Mouse (Mus musculus) liver, embryonic 14.5 days (tissue): ENCODE data around the gene Rpl29. TPM values are rescaled to one million over a fixed set of nuclear protein-coding genes. Genes with fewer than 3 reads are reported as not detected.
A peak's percentile ranks its signal among the peaks of the same experiment; 100 is the strongest.

Experiments
- ATAC-seq: fragments of 200-750 bp; cut with Nextera tagmentation; 2 replicates; pipeline ENCODE4 v1.8.0; 2017; ENCODE audit warnings: moderate number of reproducible peaks, mild to moderate bottlenecking, moderate library complexity; ENCODE audit not compliant: insufficient read depth
- DNase-seq, 3 experiments: peaks; one replicate each; pipeline ENCODE4 v3.0.0-alpha.2; 2012 to 2013; ENCODE audit warnings: low read depth in 3 of 3, low spot score in 3 of 3
- H3K27ac ChIP-seq: fragments of 300-500 bp; sonication (generic); 2 replicates; pipeline ENCODE4 v1.5.1; 2014; ENCODE audit warnings: moderate library complexity, mild to moderate bottlenecking, control low read depth, inconsistent platforms
- H3K27me3 ChIP-seq: fragments of 300-500 bp; sonication (generic); 2 replicates; pipeline ENCODE4 v1.6.1; 2014; ENCODE audit warnings: mild to moderate bottlenecking, low read length, moderate library complexity; ENCODE audit not compliant: control insufficient read depth, insufficient read depth
- H3K36me3 ChIP-seq: fragments of 300-500 bp; sonication (generic); replicated peaks from 2 replicates; pipeline ENCODE4 v1.6.1; 2014; ENCODE audit warnings: low read depth; ENCODE audit not compliant: control insufficient read depth, insufficient read depth
- H3K4me1 ChIP-seq, 2 experiments: fragments of 200-500 bp in 1 of 2; fragments of 300-500 bp in 1 of 2; sonication (generic) in 1 of 2; replicated peaks; 2 replicates each; pipeline ENCODE4 v1.6.1; 2012 to 2014; ENCODE audit warnings: antibody characterized with exemption in 1 of 2, inconsistent platforms in 1 of 2, low read length in 1 of 2; ENCODE audit not compliant: control insufficient read depth in 2 of 2, insufficient read depth in 2 of 2
- H3K4me2 ChIP-seq: fragments of 300-500 bp; sonication (generic); 2 replicates; pipeline ENCODE4 v1.6.1; 2014; ENCODE audit warnings: low read depth, mild to moderate bottlenecking, control low read depth, moderate library complexity
- H3K4me3 ChIP-seq, 2 experiments: fragments of 200-500 bp in 1 of 2; fragments of 300-500 bp in 1 of 2; sonication (generic) in 1 of 2; 2 replicates each; pipeline ENCODE4 v1.5.1; 2012 to 2014; ENCODE audit warnings: low read depth in 2 of 2, low read length in 2 of 2, mild to moderate bottlenecking in 2 of 2, control low read depth in 1 of 2, inconsistent platforms in 1 of 2, moderate library complexity in 1 of 2; ENCODE audit not compliant: insufficient read depth in 1 of 2
- H3K9ac ChIP-seq: fragments of 300-500 bp; sonication (generic); replicated peaks from 2 replicates; pipeline ENCODE4 v1.6.1; 2014; ENCODE audit warnings: mild to moderate bottlenecking, control low read depth, moderate library complexity
- H3K9me3 ChIP-seq: fragments of 300-500 bp; sonication (generic); 2 replicates; pipeline ENCODE4 v1.6.1; 2016; ENCODE audit warnings: low read length, mixed read lengths; ENCODE audit not compliant: control insufficient read depth
- CTCF ChIP-seq: IDR thresholded peaks from 2 replicates; pipeline ENCODE4 v1.5.1; 2016; ENCODE audit warnings: antibody characterized with exemption, low read depth, control low read depth
- EP300 ChIP-seq: IDR thresholded peaks from 2 replicates; pipeline ENCODE4 v1.6.1; 2016; ENCODE audit warnings: antibody characterized with exemption, low read depth
- WGBS: fragments of 180-500 bp; shearing (Covaris S2); extraction: QIAGEN DNeasy Blood & Tissue Kit; methylation state at CpG from one replicate; pipeline ENCODE4 v1.1.7; 2014; ENCODE audit not compliant: insufficient replicate concordance; 5-methylcytosine and 5-hydroxymethylcytosine counted together
- polyA plus RNA-seq, 2 experiments: library from polyadenylated mRNA; depleted of rRNA in 1 of 2; stranded (reverse) in 1 of 2; unstranded in 1 of 2; fragments of >200 nt; fragmentation: Nextera tagmentation in 1 of 2; extraction: Ambion mirVana in 1 of 2; gene quantifications; 2 replicates each; pipeline versions ENCODE4 v1.2.1 to v1.2.3; 2012 to 2014

Rpl29 gene
- polyA plus RNA-seq, 2 experiments: 720 to 743 TPM

- no peak overlapping the region for H3K9ac ChIP-seq
Measured at GRCm38 (mm10) chr9:106451298-106451697, 22.0 kb downstream of the Rpl29 start.

GRCm38 (mm10) chr9:106451899-106452298 is 22.6 kb downstream of the Rpl29 start:
- ATAC-seq (no peak), DNase-seq (no peak)
- H3K9ac ChIP-seq: no peak overlapping the region
- 43% methylated on average over 2 of the region's 2 CpGs for WGBS
- H3K36me3 ChIP-seq: no peaks in the 10 kb centered on the region
- H3K4me3 ChIP-seq: no peak overlapping the region
- no peak overlapping the region for H3K4me2 ChIP-seq
- peaks cover 11 to 15% of the 10 kb centered on the region in 2 experiments for H3K4me1 ChIP-seq
- H3K27ac ChIP-seq: no peak overlapping the region
- TF ChIP-seq EP300 (no peak), CTCF (no peak)
- no peaks in the 10 kb centered on the region for H3K9me3 ChIP-seq
- peaks cover 13% of the 10 kb centered on the region for H3K27me3 ChIP-seq

More at GRCm38 (mm10) chr9:106451298-106451697, 22.0 kb downstream of the Rpl29 start:
- no peaks in the 10 kb centered on the region for H3K36me3 ChIP-seq
- peaks cover 11 to 20% of the 10 kb centered on the region in 2 experiments for H3K4me1 ChIP-seq
- H3K27me3 ChIP-seq: peaks cover 13% of the 10 kb centered on the region
- H3K4me2 ChIP-seq: no peak overlapping the region
- H3K27ac ChIP-seq: no peak overlapping the region
- TF ChIP-seq CTCF: no peak
- TF ChIP-seq EP300: no peak
- 67% methylated on average over 11 of the region's 11 CpGs for WGBS
- no peaks in the 10 kb centered on the region for H3K9me3 ChIP-seq
- ATAC-seq (no peak), DNase-seq (no peak)
- no peak overlapping the region for H3K4me3 ChIP-seq

GRCm38 (mm10) chr9:106452351-106452750 is 23.1 kb downstream of the Rpl29 start:
- Histone ChIP-seq H3K27ac (no peak overlapping the region), H3K4me3 (no peak overlapping the region), H3K9me3 (no peaks in the 10 kb centered on the region), H3K27me3 (peaks cover 13% of the 10 kb centered on the region), H3K4me2 (peak overlapping the region; percentile 67), H3K36me3 (no peaks in the 10 kb centered on the region), H3K4me1 (peaks cover 11 to 14% of the 10 kb centered on the region in 2 experiments), H3K9ac (no peak overlapping the region)
- DNase-seq (no peak), ATAC-seq (no peak)
- WGBS: 42% methylated on average over 6 of the region's 6 CpGs
- TF ChIP-seq EP300 (no peak), CTCF (no peak)

GRCm38 (mm10) chr9:106452821-106453220 is 23.6 kb downstream of the Rpl29 start:
- Histone ChIP-seq H3K9me3 (no peaks in the 10 kb centered on the region), H3K4me2 (peak overlapping the region; percentile 67), H3K9ac (no peak overlapping the region), H3K27ac (no peak overlapping the region), H3K36me3 (no peaks in the 10 kb centered on the region), H3K27me3 (peaks cover 13% of the 10 kb centered on the region), H3K4me3 (peak overlapping the region in 1 of 2 experiments; percentile 58; a peak in 2 of 4 replicates), H3K4me1 (peaks cover 9 to 11% of the 10 kb centered on the region in 2 experiments)
- no peak for TF ChIP-seq CTCF
- no peak for TF ChIP-seq EP300
- ATAC-seq (peak; percentile 7; the same call in 1 of the 2 replicates), DNase-seq (no peak)
- 13% methylated on average over 7 of the region's 7 CpGs for WGBS

- TF ChIP-seq EP300 (no peak), CTCF (no peak)
- no peaks in the 10 kb centered on the region for H3K36me3 ChIP-seq
- WGBS: 2% methylated on average over 66 of the region's 74 CpGs
- H3K27ac ChIP-seq: no peak within 1 kb of the TSS
- peaks cover 6% of the 10 kb centered on the region in 2 experiments for H3K4me1 ChIP-seq
- peak within 1 kb of the TSS; percentile 67 for H3K4me2 ChIP-seq
- H3K4me3 ChIP-seq: peak within 1 kb of the TSS; percentile 57 to 58
- H3K9ac ChIP-seq: peak within 1 kb of the TSS; percentile 25; the same call in 1 of the 2 replicates
- peak; percentile 70 for ATAC-seq
- H3K27me3 ChIP-seq: peaks cover 13% of the 10 kb centered on the region
- DNase-seq: no peak
- H3K9me3 ChIP-seq: no peaks in the 10 kb centered on the region
Measured at GRCm38 (mm10) chr9:106453271-106454070, 24.2 kb downstream of the Rpl29 start, which contains the start of gene Pcbp4. Gene Pcbp4, plus strand, starts transcription at chr9:106453291.
